Mouse (Mus musculus): ENCODE measurements around the gene Olfr1028.

The Olfr1028 gene

DNA sequence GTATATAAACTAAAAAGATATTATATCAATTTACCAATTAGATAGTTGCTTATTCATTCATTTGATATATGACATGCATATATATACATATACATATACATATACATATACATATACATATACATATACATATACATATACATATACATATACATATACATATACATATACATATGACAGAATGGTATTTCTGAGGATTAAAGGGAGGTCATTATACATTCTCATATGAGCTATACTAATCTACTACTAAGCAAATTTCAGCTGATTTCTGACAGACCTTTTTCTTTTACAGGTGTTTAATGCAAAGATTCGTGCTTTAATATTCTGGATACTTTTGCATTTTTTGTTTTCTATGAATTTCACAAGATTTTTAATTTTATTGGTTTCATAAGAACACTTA is at the start of gene Olfr1028:
Gene Olfr1028 (plus strand): TSS at position 301 of the 400 bp plus-strand sequence.
- no peak for DNase-seq (ENCODE audit: low spot score in 2 of 2)

DNA sequence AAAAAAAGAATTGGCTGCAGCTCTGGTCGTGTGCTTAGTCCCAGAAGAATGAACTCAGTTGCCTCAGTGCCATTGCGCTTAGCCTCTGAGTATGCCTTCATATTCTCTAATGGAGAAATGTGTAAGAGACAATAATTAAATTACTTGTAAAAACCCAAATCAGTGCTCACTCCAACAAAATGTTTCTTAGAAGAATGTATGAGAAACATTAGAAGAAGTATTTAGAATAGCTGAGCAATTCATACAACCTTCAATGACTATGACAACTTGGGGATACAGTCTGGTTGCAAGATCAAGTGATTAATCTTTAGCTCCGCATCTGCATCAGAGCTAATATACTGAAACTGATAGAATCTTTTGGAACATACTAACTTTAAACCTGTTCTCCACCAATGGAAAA is 45.3 kb upstream of the Olfr1028 start, which contains the start of gene Olfr1024:
Gene Olfr1024 (minus strand): TSS at position 101 of the 400 bp plus-strand sequence.
- no peak for DNase-seq (ENCODE audit: low spot score in 2 of 2)

DNA sequence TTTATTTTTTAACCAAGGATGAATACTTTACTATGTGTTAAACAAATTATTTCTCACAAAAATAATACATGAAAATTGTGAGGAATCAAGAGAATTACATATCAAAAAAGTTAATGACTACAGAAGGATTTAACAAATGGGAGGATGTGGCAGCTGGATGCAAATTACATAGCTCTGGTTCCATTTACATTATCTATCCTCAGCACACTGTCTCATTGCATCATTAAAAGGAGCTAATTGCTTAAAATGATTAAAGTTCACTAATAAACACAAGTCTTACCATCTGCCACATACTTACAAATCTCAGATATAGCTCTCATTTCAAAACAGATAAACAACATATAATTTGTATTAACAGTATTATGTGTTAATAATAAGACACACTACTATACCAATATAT is 37.0 kb upstream of the Olfr1028 start:
- DNase-seq (ENCODE audit: low spot score in 2 of 2): no peak

GRCm38 (mm10) chr2:85914893-85915292 is 35.3 kb upstream of the Olfr1028 start, which contains the start of gene Olfr1025-ps1:
TSS of gene Olfr1025-ps1 (plus strand) at chr2:85915193.
- DNase-seq (ENCODE audit: low spot score in 2 of 2): no peak

DNA sequence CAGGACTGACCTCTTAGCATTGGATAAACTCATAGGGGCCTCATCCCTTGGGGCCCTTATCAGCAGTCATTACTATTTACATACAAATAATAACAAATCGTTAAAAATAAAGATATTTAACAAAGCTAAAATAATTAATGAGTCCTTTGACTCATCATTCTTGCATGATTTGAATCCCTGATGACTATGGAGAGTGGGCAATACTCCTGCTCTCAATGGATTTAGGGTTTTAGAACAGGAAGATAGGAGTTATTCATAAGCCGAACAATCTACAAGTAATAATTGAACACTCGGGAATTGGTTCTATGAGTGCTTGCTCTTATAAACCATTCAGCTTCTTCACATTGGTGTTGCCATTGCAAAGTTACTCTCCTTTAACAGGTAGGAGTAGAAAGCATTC is 29.0 kb upstream of the Olfr1028 start, which contains the start of gene Olfr1026:
Gene Olfr1026 (plus strand): TSS at position 301 of the 400 bp plus-strand sequence.
- DNase-seq (ENCODE audit: low spot score in 2 of 2): no peak

DNA sequence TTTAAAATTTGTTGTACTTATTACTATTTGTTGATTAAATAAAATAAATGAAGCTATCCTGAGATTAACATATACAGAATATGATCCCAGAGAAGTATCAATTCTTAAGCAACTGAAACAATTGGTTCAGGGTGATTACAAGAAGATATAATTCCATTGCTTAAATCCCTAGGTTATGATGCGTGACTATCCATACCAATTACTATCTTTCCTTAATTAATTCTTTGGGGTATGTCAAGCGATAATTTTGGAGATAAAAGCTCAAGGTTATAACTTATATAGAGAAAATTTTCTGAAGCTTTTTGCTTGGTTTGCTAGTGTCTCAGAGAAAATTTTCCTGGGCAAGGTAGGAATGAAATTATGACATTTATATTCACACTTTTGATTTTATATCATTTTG is 23.4 kb downstream of the Olfr1028 start, which contains the start of gene Olfr1029:
Gene Olfr1029 (plus strand): TSS at position 301 of the 400 bp plus-strand sequence.
- DNase-seq (ENCODE audit: low spot score in 2 of 2): no peak

- no peak for DNase-seq (ENCODE audit: low spot score in 2 of 2)
Measured at GRCm38 (mm10) chr2:85978976-85979375, 28.7 kb downstream of the Olfr1028 start, which contains the start of gene Olfr1030. TSS of gene Olfr1030 (plus strand) at chr2:85979276.

DNA sequence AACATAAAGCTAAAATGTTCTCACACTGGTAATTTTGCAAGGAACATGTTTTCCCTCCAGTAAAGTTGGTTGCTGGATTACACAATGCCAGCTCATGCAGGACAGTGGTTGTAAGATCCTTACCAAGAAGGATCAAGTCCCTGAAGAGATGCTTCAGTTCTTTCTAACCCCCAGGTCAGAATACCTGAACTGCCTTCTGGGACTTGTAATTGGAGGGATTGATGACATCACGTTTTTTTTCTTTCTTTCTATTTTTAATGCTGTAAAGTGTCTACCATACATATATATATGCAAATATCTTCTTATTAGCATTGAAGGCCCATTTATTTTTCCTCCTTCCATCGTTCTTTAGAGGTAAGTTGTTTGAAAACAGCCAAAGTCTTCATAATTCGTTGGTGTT is 39.8 kb downstream of the Olfr1028 start, which contains the start of gene Olfr1031:
Gene Olfr1031 (plus strand): TSS at position 301 of the 400 bp plus-strand sequence.
- DNase-seq (ENCODE audit: low spot score in 2 of 2): no peak
